ENCODE assay signal across 8 mouse cellular contexts in the genomic region with DNA sequence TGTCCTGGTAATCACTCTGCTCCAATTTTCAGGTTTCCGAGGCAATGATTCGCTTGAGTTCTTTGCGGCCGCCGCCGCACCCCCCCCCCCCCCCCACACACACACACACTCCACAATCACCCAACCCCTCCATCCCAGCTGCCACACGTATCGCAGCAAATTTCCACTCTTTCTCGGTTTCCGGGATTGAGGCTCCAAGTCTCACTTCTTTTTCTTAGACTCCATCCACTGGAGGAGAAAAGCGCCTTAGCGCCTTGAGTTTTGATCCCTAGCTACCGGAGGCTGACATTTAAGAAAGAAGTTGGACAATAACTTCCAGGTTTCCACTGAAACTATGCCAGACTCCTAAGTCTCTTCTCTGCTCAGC. TPM values are rescaled to one million over a fixed set of nuclear protein-coding genes. Genes with fewer than 3 reads are reported as not detected.
DNase-seq lines count a peak whose midpoint lies in the region; ATAC-seq and TF ChIP-seq lines count a peak whose summit lies in the region.

No protein-coding gene starts in this region.

- H3K4me3 ChIP-seq in gastrocnemius, adult 2 months = peak overlapping the region; percentile 85
- H3K4me3 ChIP-seq in limb, embryonic 10.5 days = peak overlapping the region; percentile 80
- H3K4me3 ChIP-seq in neural tube, embryonic 15.5 days (replicated peaks) = peak overlapping the region; percentile 91

- ATAC-seq in neural tube, embryonic 15.5 days (ENCODE audit: low FRiP score) = 0 out of 2 replicates have a peak, but pooled peaks have one; percentile 21

- peak overlapping the region; percentile 99 for H3K27ac ChIP-seq in gastrocnemius, adult 2 months
- H3K27ac ChIP-seq in limb, embryonic 10.5 days = peak overlapping the region; percentile 99
- H3K27ac ChIP-seq in neural tube, embryonic 15.5 days (replicated peaks) = peak overlapping the region; percentile 92

- H3K27me3 ChIP-seq in limb, embryonic 10.5 days (ENCODE audit: low read depth, poor library complexity, severe bottlenecking) = no peaks in the 10 kb centered on the region
- H3K27me3 ChIP-seq in neural tube, embryonic 15.5 days (replicated peaks) = no peaks in the 10 kb centered on the region

- no peaks in the 10 kb centered on the region for H3K9me3 ChIP-seq in limb, embryonic 10.5 days (replicated peaks)
- H3K9me3 ChIP-seq in neural tube, embryonic 15.5 days (replicated peaks) = no peaks in the 10 kb centered on the region

- DNase-seq in gastrocnemius, adult 2 months = no peak
- DNase-seq in gastrocnemius, adult 18-20 months (ENCODE audit: low spot score) = no peak
- DNase-seq in thymus, postnatal 14 days = peak; percentile 26
- DNase-seq in thymus, postnatal 4 days = no peak
- no peak for DNase-seq in limb, embryonic 10.5 days (ENCODE audit: low spot score)
- no peak for DNase-seq in right cerebral cortex, postnatal 4 days
- DNase-seq in Muller cell, postnatal 12 days (ENCODE audit: inconsistent ontology term) = no peak

- intact Hi-C loops in gastrocnemius, adult 2 months (cut with DNase I) = loop anchor here (5.0 kb wide), 1 partner anchor 149 kb away; the partner anchor contains the start of gene Taf12

- H3K4me2 ChIP-seq in neural tube, embryonic 15.5 days = peak overlapping the region; percentile 85

- peaks cover 17% of the 10 kb centered on the region for H3K4me1 ChIP-seq in limb, embryonic 10.5 days
- peaks cover 21% of the 10 kb centered on the region for H3K4me1 ChIP-seq in neural tube, embryonic 15.5 days

- peaks cover 9% of the 10 kb centered on the region; the same call in 1 of the 2 replicates for H3K36me3 ChIP-seq in limb, embryonic 10.5 days
- no peaks in the 10 kb centered on the region for H3K36me3 ChIP-seq in neural tube, embryonic 15.5 days

- TF ChIP-seq CTCF in gastrocnemius, adult 2 months (IDR thresholded peaks at IDR 0.05) = no peak

- under 1% methylated on average over 13 of the region's 13 CpGs for WGBS in limb, embryonic 10.5 days
- WGBS in neural tube, embryonic 15.5 days = 0% methylated on average over 13 of the region's 13 CpGs

- peak overlapping the region; percentile 68 for H3K9ac ChIP-seq in neural tube, embryonic 15.5 days (replicated peaks)

RNA-seq across cellular contexts. Expression of gene Phactr4, which starts 0.8 kb away (rescaled TPM):
- total RNA-seq in gastrocnemius, adult 2 months (2021) = 10 to 100 TPM; 14.6 to 15.6 TPM
- total RNA-seq in gastrocnemius, adult 18-20 months (2021) = 10 to 100 TPM; 12.8 to 13.7 TPM
- 22.8 and 27.9 TPM in 2 replicates for polyA plus RNA-seq in limb, embryonic 10.5 days (2016; fragmentation: Nextera tagmentation; extraction: Ambion mirVana)
- polyA plus RNA-seq in neural tube, embryonic 15.5 days (2015; fragmentation: Nextera tagmentation; extraction: Ambion mirVana) = 6.5 and 8.5 TPM in 2 replicates

RNA-seq across cellular contexts. Expression of gene Med18, which starts 42.2 kb away (rescaled TPM):
- 1 to 10 TPM; 2.9 to 3.3 TPM for total RNA-seq in gastrocnemius, adult 2 months (2021)
- total RNA-seq in gastrocnemius, adult 18-20 months (2021) = 1 to 10 TPM; 2.6 TPM
- polyA plus RNA-seq in limb, embryonic 10.5 days (2016; fragmentation: Nextera tagmentation; extraction: Ambion mirVana) = 37.2 and 40.6 TPM in 2 replicates
- 13.9 and 16.9 TPM in 2 replicates for polyA plus RNA-seq in neural tube, embryonic 15.5 days (2015; fragmentation: Nextera tagmentation; extraction: Ambion mirVana)
